Mouse (Mus musculus): Measurements from ENCODE around the gene Ddo. TPM values are rescaled to one million over a fixed set of nuclear protein-coding genes. Genes with fewer than 3 reads are reported as not detected.

The Ddo gene
- polyA plus RNA-seq, 1 experiment from 2014 or later = 10.7 TPM

DNA sequence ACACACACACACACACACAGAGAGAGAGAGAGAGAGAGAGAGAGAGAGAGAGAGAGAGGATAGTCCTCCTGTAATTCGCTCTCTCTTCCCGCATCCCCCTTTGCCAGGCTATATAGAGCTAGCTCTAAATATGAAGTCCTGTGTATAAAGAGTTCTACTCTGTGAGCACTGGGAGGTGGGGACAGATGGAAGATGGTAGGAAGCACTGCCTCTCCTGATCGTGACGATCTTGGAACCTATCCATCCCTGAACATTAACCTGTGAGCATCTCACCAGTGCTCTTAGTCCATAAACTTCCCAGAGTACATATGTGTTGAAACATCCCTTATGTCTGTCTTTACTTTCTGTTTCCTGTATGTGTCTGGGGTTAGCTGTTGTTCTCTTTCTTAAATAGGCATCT is 57.2 kb downstream of the Ddo start:
- Histone ChIP-seq H3K4me1 (peaks cover 14% of the 10 kb centered on the region), H3K4me3 (no peak overlapping the region), H3K27me3 (replicated peaks) (no peaks in the 10 kb centered on the region), H3K4me2 (no peak overlapping the region), H3K36me3 (no peaks in the 10 kb centered on the region), H3K9me3 (no peaks in the 10 kb centered on the region), H3K9ac (no peak overlapping the region), H3K27ac (replicated peaks) (no peak overlapping the region)
- no peak for ATAC-seq (ENCODE audit: extremely low read depth, insufficient number of reproducible peaks, low FRiP score, low TSS enrichment)
- 72% methylated on average over 4 of the region's 4 CpGs for WGBS

DNA sequence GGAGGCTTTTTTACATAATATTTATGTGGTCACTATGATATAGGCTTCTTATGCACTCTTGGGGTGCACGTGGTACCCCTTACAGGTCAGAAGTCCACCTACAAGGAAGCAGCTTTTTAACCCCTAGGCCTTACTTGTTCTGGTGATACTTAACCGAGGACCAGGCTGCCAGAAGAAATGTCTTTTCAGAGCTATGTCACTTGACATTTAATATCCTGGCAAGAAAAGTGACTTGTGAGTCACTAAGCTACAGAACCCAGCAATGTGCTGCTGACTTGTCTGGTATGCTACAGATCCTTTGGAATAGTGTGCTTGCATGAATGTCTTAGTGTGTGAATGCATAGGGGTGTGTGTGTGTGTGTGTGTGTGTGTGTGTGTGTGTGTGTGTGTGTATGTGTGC is 57.6 kb downstream of the Ddo start:
- ATAC-seq (ENCODE audit: extremely low read depth, insufficient number of reproducible peaks, low FRiP score, low TSS enrichment) = no peak
- no peak overlapping the region for H3K4me2 ChIP-seq

DNA sequence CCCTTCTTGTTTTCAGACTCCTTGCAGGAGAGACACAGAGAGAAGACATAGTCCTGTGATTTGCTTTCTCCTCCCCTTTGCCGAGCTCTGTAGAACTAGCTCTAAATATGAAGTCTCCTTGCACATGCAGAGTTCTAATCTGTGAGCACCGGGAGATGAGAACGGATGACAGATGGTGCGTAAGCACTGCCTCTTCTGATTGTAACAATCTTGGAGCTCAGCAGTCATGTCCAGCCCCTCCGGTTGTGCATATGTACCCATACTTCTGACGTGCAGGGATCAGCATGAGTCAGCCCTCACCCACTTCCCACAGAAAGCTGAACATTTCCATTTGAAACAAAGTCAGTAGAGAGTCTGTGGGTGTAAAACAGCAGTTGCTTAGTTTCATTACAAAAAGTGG is 58.5 kb downstream of the Ddo start:
- H3K27ac ChIP-seq (replicated peaks) = no peak overlapping the region
- no peaks in the 10 kb centered on the region for H3K36me3 ChIP-seq
- H3K9ac ChIP-seq = no peak overlapping the region
- no peak overlapping the region for H3K4me2 ChIP-seq
- no peaks in the 10 kb centered on the region for H3K9me3 ChIP-seq
- WGBS = 74% methylated on average over 6 of the region's 6 CpGs
- peaks cover 5% of the 10 kb centered on the region; the same call in 1 of the 2 replicates for H3K4me1 ChIP-seq
- no peak for ATAC-seq (ENCODE audit: extremely low read depth, insufficient number of reproducible peaks, low FRiP score, low TSS enrichment)
- no peak overlapping the region for H3K4me3 ChIP-seq
- no peaks in the 10 kb centered on the region for H3K27me3 ChIP-seq (replicated peaks)

More for the DNA sequence above, 57.6 kb downstream of the Ddo start:
- Histone ChIP-seq H3K9ac (no peak overlapping the region), H3K27ac (replicated peaks) (no peak overlapping the region), H3K4me1 (peaks cover 10% of the 10 kb centered on the region), H3K4me3 (no peak overlapping the region), H3K9me3 (no peaks in the 10 kb centered on the region), H3K36me3 (no peaks in the 10 kb centered on the region), H3K27me3 (replicated peaks) (no peaks in the 10 kb centered on the region)
- 67% methylated on average over 2 of the region's 2 CpGs for WGBS

DNA sequence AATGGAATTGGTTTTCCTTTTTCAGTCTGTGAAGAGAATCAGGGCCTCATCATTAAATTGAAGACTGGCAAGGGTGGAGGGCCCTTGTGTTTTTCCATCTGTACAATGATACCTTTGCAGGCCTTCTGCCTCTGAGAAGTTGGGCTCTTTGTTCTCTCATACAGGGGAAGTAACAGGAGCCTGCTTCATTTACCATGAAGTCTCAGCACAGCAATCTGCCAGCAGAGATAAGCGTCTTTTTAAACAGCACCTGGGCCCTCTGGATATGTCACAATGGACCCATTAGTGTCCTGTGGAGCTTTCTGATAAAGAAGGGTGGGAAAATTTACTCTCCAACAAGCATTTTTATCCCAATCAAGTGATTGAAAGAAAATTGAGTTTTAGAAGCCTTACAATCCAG is 59.1 kb downstream of the Ddo start:
- Histone ChIP-seq H3K9me3 (no peaks in the 10 kb centered on the region), H3K27ac (replicated peaks) (no peak overlapping the region), H3K9ac (no peak overlapping the region), H3K4me2 (no peak overlapping the region), H3K4me3 (no peak overlapping the region), H3K36me3 (no peaks in the 10 kb centered on the region), H3K4me1 (peaks cover 2% of the 10 kb centered on the region; the same call in 1 of the 2 replicates), H3K27me3 (replicated peaks) (no peaks in the 10 kb centered on the region)
- ATAC-seq (ENCODE audit: extremely low read depth, insufficient number of reproducible peaks, low FRiP score, low TSS enrichment) = no peak
- WGBS = 34% methylated on average over 1 of the region's 1 CpGs

DNA sequence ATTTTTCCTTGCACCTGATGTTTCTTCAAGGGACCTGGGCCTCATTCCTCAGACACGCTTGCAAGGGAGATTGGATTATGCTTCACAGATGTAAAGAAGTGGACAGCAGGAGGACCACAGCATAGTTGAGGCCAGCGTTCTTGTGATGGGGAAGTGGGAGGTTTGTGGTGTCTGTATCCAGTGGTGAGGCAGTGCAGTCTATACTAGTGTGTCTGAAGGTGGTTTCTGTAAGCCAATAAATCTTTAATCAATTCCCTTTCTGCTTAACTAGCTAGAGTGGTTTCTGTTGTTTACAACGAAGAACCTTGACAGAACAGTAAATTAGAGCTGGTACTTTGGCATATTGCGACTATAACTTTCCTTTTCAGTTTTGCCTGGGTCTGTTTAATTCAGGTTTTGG is 68.8 kb downstream of the Ddo start:
- H3K4me3 ChIP-seq = no peak overlapping the region
- H3K9ac ChIP-seq = no peak overlapping the region
- H3K36me3 ChIP-seq = no peaks in the 10 kb centered on the region
- WGBS = 79% methylated on average over 4 of the region's 4 CpGs
- ATAC-seq (ENCODE audit: extremely low read depth, insufficient number of reproducible peaks, low FRiP score, low TSS enrichment) = no peak
- H3K27me3 ChIP-seq (replicated peaks) = no peaks in the 10 kb centered on the region
- H3K9me3 ChIP-seq = no peaks in the 10 kb centered on the region
- H3K27ac ChIP-seq (replicated peaks) = no peak overlapping the region
- peaks cover 17% of the 10 kb centered on the region for H3K4me1 ChIP-seq
- H3K4me2 ChIP-seq = no peak overlapping the region

DNA sequence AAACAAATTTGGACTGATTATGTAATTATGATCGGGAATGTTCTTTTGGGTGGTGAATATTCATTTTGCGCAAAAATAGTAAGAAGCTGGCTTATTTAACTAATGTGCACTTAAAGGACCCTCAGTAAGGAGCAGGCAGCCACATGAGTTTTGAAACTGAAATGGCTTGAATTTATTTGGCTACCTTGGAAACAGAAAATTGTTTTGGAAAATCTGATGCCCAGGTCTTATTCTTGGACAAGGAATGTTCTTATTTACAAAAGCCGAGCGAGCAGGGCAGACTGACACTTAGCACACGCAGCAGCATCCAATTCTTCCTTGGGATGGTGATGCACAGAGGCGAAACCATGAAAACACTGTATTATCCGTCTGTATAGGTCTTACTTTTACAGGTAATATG is 81.3 kb downstream of the Ddo start:
- Histone ChIP-seq H3K27me3 (replicated peaks) (no peaks in the 10 kb centered on the region), H3K36me3 (no peaks in the 10 kb centered on the region), H3K4me1 (peaks cover 16% of the 10 kb centered on the region), H3K4me2 (no peak overlapping the region), H3K9me3 (no peaks in the 10 kb centered on the region; the same call in 1 of the 2 replicates), H3K27ac (replicated peaks) (no peak overlapping the region), H3K4me3 (no peak overlapping the region), H3K9ac (no peak overlapping the region)
- ATAC-seq (ENCODE audit: extremely low read depth, insufficient number of reproducible peaks, low FRiP score, low TSS enrichment) = no peak
- WGBS = 76% methylated on average over 7 of the region's 7 CpGs

DNA sequence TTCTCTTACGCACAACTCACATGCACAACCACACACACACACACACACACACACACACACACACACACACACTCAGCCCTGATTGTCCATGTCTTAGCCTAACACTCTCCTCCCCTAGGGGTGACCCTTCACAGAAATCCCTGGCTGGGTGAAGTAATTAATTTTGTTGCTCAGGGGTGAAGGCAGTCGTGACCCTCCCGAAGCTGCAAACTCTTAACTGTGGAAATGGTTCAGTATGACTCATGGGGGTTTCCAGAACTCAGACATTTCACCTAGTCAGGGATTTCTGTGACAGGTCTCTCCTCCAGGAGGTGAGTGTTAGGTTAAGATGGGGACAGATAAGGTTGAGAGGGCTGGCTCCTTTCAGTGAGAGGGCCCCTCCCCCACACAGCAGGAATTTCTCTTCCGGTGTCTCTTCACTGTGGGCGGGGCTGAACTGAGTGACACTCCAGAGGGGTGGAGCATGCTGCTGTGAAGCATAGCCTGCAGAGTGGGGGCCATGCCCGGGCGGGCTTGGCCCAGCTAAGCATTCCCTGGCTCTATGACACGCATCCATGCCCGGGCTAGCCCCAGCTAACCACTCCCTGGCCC is 83.3 kb downstream of the Ddo start:
- Histone ChIP-seq H3K4me2 (no peak overlapping the region), H3K9me3 (no peaks in the 10 kb centered on the region), H3K4me1 (peaks cover 25% of the 10 kb centered on the region), H3K27ac (replicated peaks) (no peak overlapping the region), H3K27me3 (replicated peaks) (no peaks in the 10 kb centered on the region), H3K4me3 (no peak overlapping the region), H3K9ac (no peak overlapping the region), H3K36me3 (no peaks in the 10 kb centered on the region)
- WGBS = 28% methylated on average over 9 of the region's 9 CpGs
- ATAC-seq (ENCODE audit: extremely low read depth, insufficient number of reproducible peaks, low FRiP score, low TSS enrichment) = no peak

DNA sequence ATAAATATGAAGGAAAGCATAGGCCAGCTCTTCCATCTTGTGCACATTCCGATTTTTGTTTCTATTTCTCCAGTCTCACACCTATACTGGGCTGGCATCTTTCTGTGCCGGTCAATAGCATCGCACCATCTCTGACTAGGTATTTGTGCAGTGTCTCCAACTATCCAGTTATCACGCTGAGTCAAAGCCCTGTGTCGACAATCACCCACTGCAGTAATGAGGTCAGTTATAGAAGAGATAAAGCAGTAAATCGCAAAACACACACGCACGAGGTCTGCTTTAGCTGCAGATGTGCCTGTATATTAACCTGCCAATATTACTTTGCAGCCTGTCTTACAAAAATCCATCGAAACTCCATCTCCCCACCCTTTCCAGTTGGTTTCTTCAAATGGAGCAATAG is 84.0 kb downstream of the Ddo start:
- H3K4me1 ChIP-seq = peaks cover 25% of the 10 kb centered on the region
- no peak overlapping the region for H3K9ac ChIP-seq
- no peaks in the 10 kb centered on the region for H3K27me3 ChIP-seq (replicated peaks)
- H3K27ac ChIP-seq (replicated peaks) = no peak overlapping the region
- H3K36me3 ChIP-seq = no peaks in the 10 kb centered on the region
- WGBS = 64% methylated on average over 9 of the region's 9 CpGs
- H3K4me2 ChIP-seq = no peak overlapping the region
- H3K4me3 ChIP-seq = no peak overlapping the region
- H3K9me3 ChIP-seq = no peaks in the 10 kb centered on the region
- ATAC-seq (ENCODE audit: extremely low read depth, insufficient number of reproducible peaks, low FRiP score, low TSS enrichment) = no peak

DNA sequence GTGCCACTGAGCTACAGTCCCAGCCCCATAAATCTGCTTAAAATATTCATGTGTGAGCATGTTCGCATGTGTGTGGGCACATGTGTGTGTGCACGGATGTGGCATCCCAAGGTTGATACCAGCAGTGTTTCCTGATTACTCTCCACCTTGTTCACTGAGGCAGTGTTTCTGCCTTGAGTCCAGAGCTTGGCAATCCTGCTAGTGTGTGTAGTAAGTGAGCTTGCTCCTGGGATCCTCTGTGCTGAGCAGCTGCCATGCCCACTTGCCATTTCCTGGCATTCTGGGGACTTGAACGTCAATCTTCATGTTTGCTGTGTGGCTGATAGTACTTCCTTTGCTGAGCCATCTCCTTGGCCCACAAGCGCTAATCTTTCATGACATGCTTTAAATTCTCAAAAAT is 85.3 kb downstream of the Ddo start:
- no peaks in the 10 kb centered on the region for H3K9me3 ChIP-seq
- ATAC-seq (ENCODE audit: extremely low read depth, insufficient number of reproducible peaks, low FRiP score, low TSS enrichment) = no peak
- no peak overlapping the region for H3K27ac ChIP-seq (replicated peaks)
- no peak overlapping the region for H3K4me3 ChIP-seq
- no peaks in the 10 kb centered on the region for H3K27me3 ChIP-seq (replicated peaks)
- 71% methylated on average over 4 of the region's 4 CpGs for WGBS
- H3K4me2 ChIP-seq = no peak overlapping the region
- H3K36me3 ChIP-seq = no peaks in the 10 kb centered on the region
- H3K4me1 ChIP-seq = peaks cover 25% of the 10 kb centered on the region
- H3K9ac ChIP-seq = no peak overlapping the region

DNA sequence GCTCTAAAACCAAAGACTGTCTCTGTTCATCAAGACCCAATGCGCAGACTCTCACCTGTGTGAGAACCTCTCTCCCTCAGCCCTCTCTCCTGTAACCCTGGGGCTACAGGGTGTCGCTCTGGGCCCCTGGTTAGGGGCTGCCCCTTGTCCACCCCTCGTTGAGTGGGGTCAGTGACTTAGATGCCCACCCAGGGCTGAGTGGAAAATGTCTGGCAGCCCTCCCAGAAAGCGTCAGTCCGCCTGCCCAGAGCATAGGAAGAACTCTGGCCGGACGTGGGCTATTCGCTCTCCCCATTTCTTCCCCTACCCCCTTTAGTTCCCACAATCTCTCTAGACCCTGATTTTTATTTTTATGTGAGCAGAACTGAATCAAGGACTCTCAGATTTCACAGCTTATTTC is 86.5 kb downstream of the Ddo start:
- Histone ChIP-seq H3K27ac (replicated peaks) (peak overlapping the region; percentile 32), H3K4me2 (peak overlapping the region; percentile 16; the same call in 1 of the 2 replicates), H3K4me1 (peaks cover 25% of the 10 kb centered on the region), H3K4me3 (no peak overlapping the region), H3K9me3 (no peaks in the 10 kb centered on the region), H3K9ac (no peak overlapping the region), H3K27me3 (replicated peaks) (no peaks in the 10 kb centered on the region), H3K36me3 (no peaks in the 10 kb centered on the region)
- no peak for ATAC-seq (ENCODE audit: extremely low read depth, insufficient number of reproducible peaks, low FRiP score, low TSS enrichment)
- WGBS = 47% methylated on average over 8 of the region's 8 CpGs

DNA sequence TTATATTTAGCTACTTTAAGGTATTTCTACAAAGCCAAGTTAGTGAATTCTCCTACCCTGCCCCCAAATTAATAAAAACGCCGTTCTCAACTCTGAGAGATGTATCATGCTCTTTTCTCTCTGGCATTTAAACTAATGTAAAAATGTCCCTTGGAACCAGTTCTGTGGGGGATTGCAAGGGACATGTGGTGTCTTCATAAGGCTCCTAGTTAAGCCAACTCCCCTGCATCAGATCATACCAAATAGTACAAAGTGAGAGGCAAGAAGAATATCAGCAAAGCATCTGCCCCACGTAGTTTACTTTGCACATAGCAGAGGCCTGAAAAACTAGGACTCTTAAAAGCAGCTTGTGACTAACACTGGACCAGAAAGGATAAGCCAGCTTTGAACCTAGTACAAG is 86.9 kb downstream of the Ddo start:
- H3K36me3 ChIP-seq = no peaks in the 10 kb centered on the region
- no peak for ATAC-seq (ENCODE audit: extremely low read depth, insufficient number of reproducible peaks, low FRiP score, low TSS enrichment)
- peaks cover 25% of the 10 kb centered on the region for H3K4me1 ChIP-seq
- 70% methylated on average over 3 of the region's 3 CpGs for WGBS
- no peak overlapping the region for H3K4me2 ChIP-seq
- H3K9me3 ChIP-seq = no peaks in the 10 kb centered on the region
- H3K9ac ChIP-seq = no peak overlapping the region
- peak overlapping the region; percentile 32; the same call in 1 of the 2 replicates for H3K27ac ChIP-seq (replicated peaks)
- no peak overlapping the region for H3K4me3 ChIP-seq
- H3K27me3 ChIP-seq (replicated peaks) = no peaks in the 10 kb centered on the region

DNA sequence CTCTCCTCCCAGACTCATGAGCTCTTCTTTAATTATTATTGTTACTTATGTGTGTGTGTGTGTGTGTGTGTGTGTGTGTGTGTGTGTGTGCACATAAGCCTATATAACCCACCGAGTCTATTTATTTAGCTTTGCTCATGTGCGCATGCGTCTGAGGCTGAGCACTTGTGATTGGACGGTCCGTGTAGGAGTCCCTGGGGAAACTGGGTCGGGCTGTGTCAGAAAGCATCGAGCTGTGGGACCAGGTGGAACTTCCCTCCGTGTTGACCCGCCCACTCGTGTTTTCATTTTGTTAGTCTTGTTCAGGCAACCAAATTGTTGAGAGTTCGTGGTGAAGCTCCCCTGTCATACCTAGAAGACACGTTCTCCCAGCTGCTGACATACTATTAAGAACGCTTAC is 88.6 kb downstream of the Ddo start:
- Histone ChIP-seq H3K9ac (no peak overlapping the region), H3K27ac (replicated peaks) (no peak overlapping the region), H3K4me2 (no peak overlapping the region), H3K27me3 (replicated peaks) (no peaks in the 10 kb centered on the region), H3K36me3 (no peaks in the 10 kb centered on the region), H3K9me3 (no peaks in the 10 kb centered on the region), H3K4me3 (no peak overlapping the region), H3K4me1 (peaks cover 21% of the 10 kb centered on the region)
- WGBS = 90% methylated on average over 13 of the region's 13 CpGs
- no peak for ATAC-seq (ENCODE audit: extremely low read depth, insufficient number of reproducible peaks, low FRiP score, low TSS enrichment)

Data from heart, embryonic 13.5 days (tissue).